Mouse (Mus musculus): ENCODE results near the gene Stt3b.

DNA sequence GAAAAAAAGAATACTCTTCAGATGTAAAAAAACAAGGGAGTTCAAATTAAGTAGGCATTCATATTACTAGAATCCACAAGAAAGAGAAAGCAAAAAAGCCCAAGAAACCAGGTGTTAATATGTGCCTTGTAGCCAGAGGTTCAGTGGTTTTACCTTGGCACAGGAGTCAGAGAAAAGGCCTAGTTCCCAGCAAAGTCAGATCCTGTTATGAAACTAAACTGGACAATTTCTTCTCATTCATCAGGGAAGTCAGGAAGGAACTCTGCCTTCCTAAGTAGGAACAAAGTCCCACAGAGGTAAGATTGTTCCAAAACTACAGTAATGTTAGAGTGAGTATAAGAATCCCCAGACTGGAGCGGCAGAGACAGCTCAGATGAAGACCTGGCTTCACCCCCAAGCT, 31.6 kb downstream of the Stt3b start:
- TF ChIP-seq CTCF (conservative IDR thresholded peaks at IDR 0.05; ENCODE audit: low read length) (no peak), POU5F1 (IDR thresholded peaks at IDR 0.05; ENCODE audit: borderline replicate concordance, low read length) (no peak), NANOG (IDR thresholded peaks at IDR 0.05; ENCODE audit: borderline replicate concordance, low read length) (no peak)
